Mouse (Mus musculus) gastrocnemius, postnatal 4 days (tissue): ENCODE measurements around the gene Gm4763. TPM values are rescaled to one million over a fixed set of nuclear protein-coding genes. Genes with fewer than 3 reads are reported as not detected.

Experiments
- total RNA-seq, 2 experiments: library from RNA; stranded (reverse); gene quantifications; 2 replicates each; pipeline ENCODE4 v1.2.3; 2021

Gm4763 gene
- total RNA-seq, 2 experiments from 2014 or later = not detected

Other genes starting within 250 kb of the Gm4763 start
- gene Cadm4, start 244.9 kb downstream of the Gm4763 start, total RNA-seq = 10 to 100 TPM; 18.6 to 21.3 TPM
- gene Zfp428, start 219.9 kb downstream of the Gm4763 start, total RNA-seq = 10 to 100 TPM; 12.6 to 15.9 TPM
- gene AC161166.1, start 214.5 kb downstream of the Gm4763 start, total RNA-seq = not detected
- gene Irgq, start 196.2 kb downstream of the Gm4763 start, total RNA-seq = 10 to 100 TPM; 20.5 to 22.0 TPM
- not detected for gene Pinlyp, start 180.8 kb downstream of the Gm4763 start, total RNA-seq
- gene Xrcc1, start 180.6 kb downstream of the Gm4763 start, total RNA-seq = 10 to 100 TPM; 44.4 to 45.2 TPM
- gene Ethe1, start 139.4 kb downstream of the Gm4763 start, total RNA-seq = 1 to 10 TPM; 8.0 to 9.1 TPM
- 1 to 10 TPM; 1.5 to 1.9 TPM for gene Zfp575, start 139.3 kb downstream of the Gm4763 start, total RNA-seq
- gene Phldb3, start 116.1 kb downstream of the Gm4763 start, total RNA-seq = 1 to 10 TPM in 1 of 2 experiments, under 1 TPM in 1; 0.98 to 1.6 TPM
- not detected for gene Lypd3, start 90.4 kb downstream of the Gm4763 start, total RNA-seq
- not detected for gene Tex101, start 50.2 kb downstream of the Gm4763 start, total RNA-seq
- gene BC049730, start 17.7 kb downstream of the Gm4763 start, total RNA-seq = not detected
- under 1 TPM in 1 of 2 experiments, not detected in 1; 0.62 TPM for gene Cd177, start 33.4 kb upstream of the Gm4763 start, total RNA-seq
- gene Ceacam10, start 50.3 kb upstream of the Gm4763 start, total RNA-seq = not detected
- gene Gm9844, start 135.3 kb upstream of the Gm4763 start, total RNA-seq = 1 to 10 TPM; 1.2 to 2.0 TPM
- gene Lypd4, start 143.0 kb upstream of the Gm4763 start, total RNA-seq = not detected
- gene Dmrtc2, start 143.1 kb upstream of the Gm4763 start, total RNA-seq = not detected
- 1,000 to 10,000 TPM; 1,082 to 1,250 TPM for gene Rps19, start 157.5 kb upstream of the Gm4763 start, total RNA-seq
- gene Cd79a, start 170.5 kb upstream of the Gm4763 start, total RNA-seq = under 1 TPM; 0.31 to 0.98 TPM
- gene Arhgef1, start 176.0 kb upstream of the Gm4763 start, total RNA-seq = 10 to 100 TPM; 79.6 to 98.8 TPM
- gene Gm4881, start 217.6 kb upstream of the Gm4763 start, total RNA-seq = not detected
- 100 to 1,000 TPM; 157 to 161 TPM for gene Rabac1, start 245.8 kb upstream of the Gm4763 start, total RNA-seq